Mouse (Mus musculus) liver, embryonic 13.5 days (tissue): ENCODE results near the gene Acad10. TPM values are rescaled to one million over a fixed set of nuclear protein-coding genes. Genes with fewer than 3 reads are reported as not detected.
A peak's percentile ranks its signal among the peaks of the same experiment; 100 is the strongest.

Experiments
- ATAC-seq: fragments of 200-750 bp; cut with Nextera tagmentation; 2 replicates; pipeline ENCODE4 v1.8.0; 2017; ENCODE audit warnings: low read depth, mild to moderate bottlenecking, moderate number of reproducible peaks, moderate library complexity
- DNase-seq: peaks from one replicate; pipeline ENCODE4 v3.0.0; 2022
- H3K27ac ChIP-seq: fragments of 300-500 bp; sonication (generic); 2 replicates; pipeline ENCODE4 v1.5.1; 2015; ENCODE audit warnings: moderate library complexity, mild to moderate bottlenecking, inconsistent platforms
- H3K27me3 ChIP-seq: fragments of 300-500 bp; sonication (generic); 2 replicates; pipeline ENCODE4 v1.6.1; 2015; ENCODE audit warnings: mild to moderate bottlenecking, inconsistent platforms
- H3K36me3 ChIP-seq: fragments of 300-500 bp; sonication (generic); 2 replicates; pipeline ENCODE4 v1.6.1; 2015; ENCODE audit warnings: mild to moderate bottlenecking, inconsistent platforms
- H3K4me1 ChIP-seq: fragments of 300-500 bp; sonication (generic); replicated peaks from 2 replicates; pipeline ENCODE4 v1.6.1; 2015; ENCODE audit warnings: inconsistent platforms
- H3K4me2 ChIP-seq: fragments of 300-500 bp; sonication (generic); 2 replicates; pipeline ENCODE4 v1.6.1; 2015; ENCODE audit warnings: inconsistent platforms, mild to moderate bottlenecking, moderate library complexity
- H3K4me3 ChIP-seq: fragments of 300-500 bp; sonication (generic); replicated peaks from 2 replicates; pipeline ENCODE4 v1.5.1; 2015; ENCODE audit warnings: mild to moderate bottlenecking, inconsistent platforms
- H3K9ac ChIP-seq: fragments of 300-500 bp; sonication (generic); 2 replicates; pipeline ENCODE4 v1.6.1; 2015; ENCODE audit warnings: mild to moderate bottlenecking, inconsistent platforms
- H3K9me3 ChIP-seq: fragments of 300-500 bp; sonication (generic); replicated peaks from 2 replicates; pipeline ENCODE4 v1.6.1; 2016; ENCODE audit warnings: inconsistent platforms
- WGBS: fragments of 180-500 bp; shearing (Covaris S2); methylation state at CpG from one replicate; pipeline ENCODE4 v1.1.7; 2015; ENCODE audit not compliant: insufficient replicate concordance; 5-methylcytosine and 5-hydroxymethylcytosine counted together
- polyA plus RNA-seq: library from polyadenylated mRNA; unstranded; fragments of >200 nt; fragmentation: Nextera tagmentation; extraction: Ambion mirVana; gene quantifications from 2 replicates; pipeline ENCODE4 v1.2.1, GENCODE M21; 2015

Gene Acad10
- polyA plus RNA-seq, 1 experiment from 2014 or later: 2.0 TPM

DNA sequence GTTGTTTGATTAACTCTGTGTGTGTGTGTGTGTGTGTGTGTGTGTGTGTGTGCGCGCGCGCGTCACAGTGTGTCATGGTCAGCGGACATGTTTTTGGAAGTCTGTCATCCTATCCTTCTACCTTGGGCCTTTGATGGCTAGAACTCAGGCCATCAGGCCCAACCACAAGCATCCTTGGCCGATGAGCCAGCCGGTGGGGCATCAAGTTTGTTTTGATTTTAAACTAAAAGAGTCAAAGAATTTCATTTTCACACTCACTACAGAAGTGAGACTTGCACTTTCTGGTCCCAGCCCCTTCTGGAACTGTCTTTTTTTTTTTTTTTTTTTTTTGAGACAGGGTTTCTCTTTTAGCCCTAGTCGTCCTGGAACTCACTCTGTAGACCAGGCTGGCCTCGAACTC is 75.3 kb downstream of the Acad10 start:
- H3K4me3 ChIP-seq: no peak overlapping the region
- no peak overlapping the region for H3K4me2 ChIP-seq
- H3K27me3 ChIP-seq: no peaks in the 10 kb centered on the region
- H3K27ac ChIP-seq: peak overlapping the region; percentile 65
- H3K4me1 ChIP-seq: peaks cover 48% of the 10 kb centered on the region
- H3K9me3 ChIP-seq: no peaks in the 10 kb centered on the region
- WGBS: 88% methylated on average over 10 of the region's 10 CpGs
- DNase-seq: no peak
- H3K9ac ChIP-seq: no peak overlapping the region
- H3K36me3 ChIP-seq: peaks cover 6% of the 10 kb centered on the region
- no peak for ATAC-seq

DNA sequence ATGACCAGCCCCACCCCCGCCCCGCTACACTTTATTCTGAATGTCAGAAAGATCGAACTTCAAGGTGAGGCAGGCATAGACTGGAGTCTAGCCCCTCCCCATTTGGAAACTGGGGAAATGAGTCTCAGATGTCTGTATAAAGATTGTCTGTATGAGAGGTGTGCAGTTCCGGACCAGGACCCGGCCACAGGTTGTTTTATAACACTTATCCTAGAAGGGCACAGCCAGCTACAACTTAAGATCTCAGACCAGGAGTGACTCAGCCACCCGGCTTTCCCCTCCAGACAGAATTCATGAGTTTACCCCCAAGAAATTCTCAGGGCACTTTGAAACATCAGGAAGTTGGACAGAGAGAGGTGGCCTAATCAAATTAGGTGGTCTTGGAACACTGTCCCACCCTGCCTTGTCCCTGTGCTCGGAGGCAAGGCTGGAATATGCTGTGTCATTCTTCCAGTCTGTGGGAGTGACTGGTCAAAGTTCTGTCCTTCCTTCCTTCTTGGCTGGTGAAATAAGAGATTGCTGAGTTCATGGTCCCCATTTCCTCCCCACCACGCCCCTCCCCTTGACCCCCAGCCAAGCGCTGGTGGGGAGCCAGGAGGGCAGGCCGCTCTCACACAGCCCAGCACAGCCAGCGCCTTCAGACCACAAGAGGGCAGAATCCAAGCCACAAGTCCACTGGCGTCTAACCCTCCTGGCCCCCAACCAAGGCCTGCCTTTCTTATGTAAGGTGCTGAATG is 76.4 kb downstream of the Acad10 start:
- 31% methylated on average over 12 of the region's 12 CpGs for WGBS
- peak overlapping the region; percentile 41 for H3K9ac ChIP-seq
- ATAC-seq: peak; percentile 72

DNA sequence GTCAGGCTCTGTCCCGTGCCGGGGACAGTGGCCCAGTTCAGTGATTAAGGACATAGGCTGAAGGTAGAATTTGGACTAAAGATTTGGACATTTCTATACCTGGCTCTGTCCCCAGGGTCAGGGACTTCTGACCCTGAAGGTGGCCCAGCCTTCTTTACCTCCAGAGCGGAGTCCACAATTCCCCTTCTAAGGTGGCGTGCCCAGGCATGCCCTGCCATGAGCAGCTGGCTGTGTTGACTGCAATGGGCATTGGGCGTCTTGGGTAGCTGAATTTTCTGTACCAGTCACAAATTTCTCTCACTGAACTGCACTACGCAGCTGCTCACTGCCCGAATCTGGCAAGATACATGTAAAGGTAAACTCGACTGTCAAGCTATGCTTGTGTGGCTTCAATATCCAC is 78.4 kb downstream of the Acad10 start:
- no peak for DNase-seq
- WGBS: 85% methylated on average over 8 of the region's 8 CpGs

More for the DNA sequence above, 76.4 kb downstream of the Acad10 start:
- Histone ChIP-seq H3K4me3 (no peak overlapping the region), H3K4me2 (no peak overlapping the region), H3K27me3 (no peaks in the 10 kb centered on the region), H3K36me3 (peaks cover 16% of the 10 kb centered on the region), H3K9me3 (no peaks in the 10 kb centered on the region), H3K4me1 (peaks cover 46% of the 10 kb centered on the region), H3K27ac (peak overlapping the region; percentile 65)
- peak; percentile 51 for DNase-seq

DNA sequence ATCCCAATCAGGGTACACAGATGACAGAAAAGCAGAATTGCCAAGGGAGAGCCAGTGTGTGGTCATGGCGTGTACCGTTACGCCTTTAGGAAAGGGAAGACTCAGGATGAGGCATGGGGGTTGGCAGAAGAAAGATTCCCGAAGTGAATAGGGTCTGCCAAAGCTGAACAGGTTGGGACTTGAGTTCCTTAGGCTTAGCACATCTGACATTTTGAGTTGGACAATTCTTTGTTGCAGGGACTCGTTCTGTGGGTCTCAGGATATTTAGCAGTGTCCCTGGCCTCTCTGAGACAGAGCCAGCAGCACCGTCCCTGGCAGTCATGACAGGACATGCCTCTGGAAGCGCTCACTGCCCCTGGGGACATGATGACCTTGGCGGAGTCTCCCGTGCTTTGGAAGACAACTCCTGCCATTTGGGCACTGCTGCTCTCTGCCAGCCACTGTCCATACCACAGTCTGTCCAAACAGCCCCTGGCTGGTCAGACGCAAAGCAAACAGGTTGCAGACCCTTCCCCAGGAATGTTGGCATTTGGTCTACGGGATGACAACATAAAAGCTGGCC is 83.3 kb downstream of the Acad10 start:
- Histone ChIP-seq H3K4me3 (no peak overlapping the region), H3K9ac (no peak overlapping the region), H3K27me3 (no peaks in the 10 kb centered on the region), H3K4me2 (no peak overlapping the region), H3K9me3 (no peaks in the 10 kb centered on the region), H3K27ac (no peak overlapping the region), H3K36me3 (peaks cover 66% of the 10 kb centered on the region), H3K4me1 (no peaks in the 10 kb centered on the region)
- ATAC-seq (no peak), DNase-seq (no peak)
- 83% methylated on average over 11 of the region's 11 CpGs for WGBS

More for the DNA sequence above, 78.4 kb downstream of the Acad10 start:
- Histone ChIP-seq H3K4me2 (no peak overlapping the region), H3K4me3 (no peak overlapping the region), H3K4me1 (peaks cover 36% of the 10 kb centered on the region), H3K36me3 (peaks cover 25% of the 10 kb centered on the region), H3K9ac (no peak overlapping the region), H3K27ac (no peak overlapping the region), H3K27me3 (no peaks in the 10 kb centered on the region), H3K9me3 (no peaks in the 10 kb centered on the region)
- no peak for ATAC-seq

DNA sequence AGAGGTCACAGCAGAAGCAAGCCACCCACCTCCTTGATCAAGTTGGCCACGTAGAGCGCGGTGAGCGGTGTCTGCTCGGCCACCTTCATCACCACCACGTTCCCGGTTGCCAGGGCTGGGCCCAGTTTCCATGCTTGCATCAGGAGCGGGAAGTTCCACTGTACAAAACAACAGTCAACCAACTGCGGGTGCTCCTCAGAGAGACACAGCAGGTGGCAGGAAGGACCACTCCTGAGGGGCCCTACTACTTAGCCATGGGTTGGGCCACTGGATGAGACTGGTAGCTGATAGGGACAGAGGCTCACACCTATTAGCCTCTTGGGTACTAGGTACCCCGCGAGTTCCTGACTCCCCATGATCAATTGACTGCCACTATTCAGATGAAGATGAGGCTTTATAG is 84.4 kb downstream of the Acad10 start:
- Histone ChIP-seq H3K4me2 (no peak overlapping the region), H3K36me3 (peaks cover 77% of the 10 kb centered on the region), H3K9me3 (no peaks in the 10 kb centered on the region), H3K4me1 (no peaks in the 10 kb centered on the region), H3K27ac (no peak overlapping the region), H3K27me3 (no peaks in the 10 kb centered on the region), H3K4me3 (no peak overlapping the region), H3K9ac (no peak overlapping the region)
- 88% methylated on average over 11 of the region's 11 CpGs for WGBS
- DNase-seq: no peak
- ATAC-seq: no peak

DNA sequence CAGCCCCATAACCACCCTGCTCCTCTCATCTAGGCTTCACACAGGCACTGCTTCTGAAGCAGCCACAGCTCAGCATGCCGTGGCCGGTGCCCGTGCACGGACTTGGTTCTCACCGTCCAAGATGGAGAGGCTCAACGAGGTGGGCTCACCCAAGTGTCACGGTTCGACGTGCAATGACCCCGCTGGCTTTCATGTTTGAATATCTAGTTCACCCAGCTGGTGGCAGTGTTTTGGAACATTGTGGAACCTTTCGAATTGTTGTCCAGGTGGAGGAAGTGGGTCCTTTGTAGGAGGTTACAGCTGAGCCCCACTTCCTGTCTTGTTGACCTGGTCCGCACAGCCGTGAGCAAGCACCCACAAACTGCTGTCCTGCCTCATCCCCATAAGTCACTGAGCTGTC is 86.2 kb downstream of the Acad10 start:
- H3K4me2 ChIP-seq: no peak overlapping the region
- peaks cover 75% of the 10 kb centered on the region for H3K36me3 ChIP-seq
- DNase-seq (no peak), ATAC-seq (no peak)
- H3K4me1 ChIP-seq: no peaks in the 10 kb centered on the region
- H3K27ac ChIP-seq: no peak overlapping the region
- H3K4me3 ChIP-seq: no peak overlapping the region
- 80% methylated on average over 13 of the region's 13 CpGs for WGBS
- no peaks in the 10 kb centered on the region for H3K9me3 ChIP-seq
- H3K9ac ChIP-seq: no peak overlapping the region
- no peaks in the 10 kb centered on the region for H3K27me3 ChIP-seq

Other genes starting within 250 kb of the Acad10 start
- gene Tmem116, start 208.6 kb downstream of the Acad10 start, polyA plus RNA-seq: 0.83 and 1.3 TPM in 2 replicates
- gene Erp29, start 208.0 kb downstream of the Acad10 start, polyA plus RNA-seq: 99.8 and 102 TPM in 2 replicates
- gene Adam1b, start 157.1 kb downstream of the Acad10 start, polyA plus RNA-seq: not detected in 2 replicates
- gene Adam1a, start 115.0 kb downstream of the Acad10 start, polyA plus RNA-seq: 0.33 and 0.48 TPM in 2 replicates
- not detected in 2 replicates for gene Gm42878, start 115.0 kb downstream of the Acad10 start, polyA plus RNA-seq
- 27.4 and 29.1 TPM in 2 replicates for gene Mapkapk5, start 114.6 kb downstream of the Acad10 start, polyA plus RNA-seq
- gene Aldh2, start 66.7 kb downstream of the Acad10 start, polyA plus RNA-seq: 123 and 138 TPM in 2 replicates
- gene Acad12, start 41.6 kb downstream of the Acad10 start, polyA plus RNA-seq: 1.4 TPM in 2 replicates
- 23.9 and 25.5 TPM in 2 replicates for gene Brap, start within 50 bp of the Acad10 start, polyA plus RNA-seq
- 16.0 and 17.6 TPM in 2 replicates for gene Atxn2, start 50.8 kb upstream of the Acad10 start, polyA plus RNA-seq
- 6.1 TPM in 2 replicates for gene Sh2b3, start 177.1 kb upstream of the Acad10 start, polyA plus RNA-seq
- 3.7 and 4.0 TPM in 2 replicates for gene Pheta1, start 188.5 kb upstream of the Acad10 start, polyA plus RNA-seq